Mouse (Mus musculus) embryo, embryonic 9.5 days (tissue): Measurements from ENCODE around the gene Snx12.

Source experiments
- DNase-seq: peaks from one replicate; pipeline ENCODE4 v3.0.0-alpha.2; 2017; ENCODE audit errors: extremely low spot score

Gene Snx12

DNA sequence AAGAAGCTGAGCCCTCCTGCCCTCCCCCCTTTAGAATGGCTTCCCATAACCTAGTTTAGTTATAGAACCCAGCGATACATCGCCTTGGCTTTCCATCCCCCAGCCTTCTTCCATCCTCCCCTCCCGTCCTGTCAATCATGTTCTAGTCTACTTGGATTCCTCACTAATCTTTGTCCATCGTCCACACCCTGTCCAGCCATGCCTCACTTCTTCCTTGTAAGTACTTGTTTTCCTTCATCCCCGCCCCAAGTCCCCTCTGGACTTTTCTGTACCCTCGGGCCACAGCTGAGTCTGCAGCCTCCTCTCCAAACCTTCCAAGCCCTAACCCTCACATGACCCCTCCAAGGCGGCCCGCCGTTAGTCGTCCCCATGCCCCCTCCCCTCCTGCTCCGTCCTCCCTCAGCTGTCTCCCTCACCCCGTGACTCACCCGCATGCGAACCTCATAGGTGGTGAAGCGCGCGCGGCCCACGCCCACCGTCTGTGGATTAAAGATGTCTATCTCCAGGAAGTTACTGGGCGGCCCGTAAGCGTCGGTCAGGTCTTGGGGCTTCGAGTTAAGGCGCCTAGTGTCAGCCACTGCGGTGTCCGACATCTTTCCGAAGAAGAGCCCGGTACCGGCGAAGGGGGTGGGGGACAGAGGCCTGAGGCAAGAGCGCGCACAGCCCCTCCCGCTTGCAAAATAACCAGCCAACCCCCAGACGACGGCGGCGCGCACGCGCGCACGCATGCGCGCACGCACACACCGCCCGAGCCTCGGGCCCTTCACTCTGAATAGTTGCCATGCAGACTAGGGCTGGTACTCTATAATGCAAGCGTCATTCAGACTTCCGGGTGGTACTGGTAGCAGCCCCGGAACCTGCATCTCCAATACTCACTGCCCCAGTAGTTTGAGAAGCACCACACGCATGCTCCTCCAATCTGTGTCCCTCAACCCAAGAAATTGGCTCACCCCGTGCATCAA lies at the start of gene Snx12:
Snx12 (minus strand) TSS at position 730 of the 962 bp plus-strand sequence.
- peak; percentile 87 for DNase-seq

DNA sequence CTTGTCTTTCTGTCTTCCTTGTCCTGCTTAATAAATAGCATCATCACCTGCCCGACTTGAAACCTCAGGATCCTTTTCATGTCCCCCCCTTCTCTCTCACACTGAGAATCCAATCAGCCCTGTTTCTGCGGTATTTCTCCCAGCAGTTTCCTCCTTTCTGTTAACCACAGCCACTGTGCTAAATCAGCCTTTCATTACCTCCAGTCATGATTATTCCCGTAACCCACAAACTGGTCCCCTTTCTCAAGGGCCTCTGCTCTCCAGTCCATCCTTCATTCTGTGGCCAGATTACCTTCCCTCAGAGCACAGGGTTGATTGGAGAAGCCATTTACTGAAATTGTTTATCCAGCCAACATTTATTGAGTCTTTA lies 46.4 kb upstream of the Snx12 start, which contains the start of gene Gm20489:
Gm20489 (minus strand) TSS at position 269 of the 370 bp plus-strand sequence.
- no peak for DNase-seq

DNA sequence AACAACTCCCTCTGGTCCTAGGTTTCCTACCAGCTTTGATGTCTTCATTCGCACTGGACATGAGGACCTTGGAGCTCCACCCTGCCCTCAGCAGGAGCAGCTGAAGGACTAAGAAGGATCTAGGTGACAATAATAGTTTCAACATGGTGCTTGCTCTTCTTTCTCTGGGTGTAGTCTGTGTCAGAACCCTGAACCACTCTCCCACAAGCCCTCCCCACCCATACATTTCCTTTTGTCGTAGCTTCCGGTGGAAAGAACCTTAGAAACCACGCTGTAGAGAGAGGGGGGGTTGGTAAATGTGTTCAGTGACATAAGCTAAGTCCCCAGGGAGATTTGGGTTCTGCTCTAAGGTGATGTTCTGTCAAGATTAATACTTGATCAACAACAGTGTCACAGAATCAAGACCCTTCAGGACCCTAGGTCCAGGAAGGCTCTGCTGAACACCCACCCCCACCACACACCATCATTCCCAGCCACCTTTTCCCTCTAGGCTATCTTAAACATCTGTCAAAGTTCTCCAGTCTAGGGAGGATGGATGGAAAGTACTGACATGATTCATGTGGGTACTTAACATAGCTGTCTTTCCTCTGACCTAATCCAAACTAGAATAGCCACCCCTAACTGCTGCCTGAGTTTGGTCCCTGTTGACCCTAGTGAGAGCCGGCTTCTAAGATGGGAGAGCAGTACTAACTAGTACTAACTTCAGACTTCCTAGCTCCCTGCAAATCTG lies 45.8 kb upstream of the Snx12 start, which contains the start of gene Il2rg:
Il2rg (minus strand) TSS at position 231 of the 730 bp plus-strand sequence.
- no peak for DNase-seq

DNA sequence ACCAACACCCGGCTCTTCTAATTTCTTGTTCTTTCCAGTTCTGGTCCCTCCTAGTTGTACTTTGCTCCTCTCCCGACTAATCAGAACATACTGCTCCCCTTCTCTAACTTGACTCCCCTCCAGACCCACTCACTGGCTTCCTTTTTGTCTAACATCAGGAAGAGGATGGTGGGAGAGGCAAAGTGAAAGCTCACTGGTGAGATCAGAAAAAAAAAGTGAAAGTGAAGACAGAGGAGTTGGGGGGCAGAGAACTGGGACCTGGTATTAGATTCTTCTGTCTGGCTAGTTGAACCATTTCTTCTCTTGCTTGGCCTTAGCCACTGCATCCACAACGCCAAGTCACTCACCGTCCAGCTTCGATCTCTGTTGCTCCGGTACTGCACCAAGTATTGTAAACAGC lies 44.3 kb upstream of the Snx12 start:
- no peak for DNase-seq

DNA sequence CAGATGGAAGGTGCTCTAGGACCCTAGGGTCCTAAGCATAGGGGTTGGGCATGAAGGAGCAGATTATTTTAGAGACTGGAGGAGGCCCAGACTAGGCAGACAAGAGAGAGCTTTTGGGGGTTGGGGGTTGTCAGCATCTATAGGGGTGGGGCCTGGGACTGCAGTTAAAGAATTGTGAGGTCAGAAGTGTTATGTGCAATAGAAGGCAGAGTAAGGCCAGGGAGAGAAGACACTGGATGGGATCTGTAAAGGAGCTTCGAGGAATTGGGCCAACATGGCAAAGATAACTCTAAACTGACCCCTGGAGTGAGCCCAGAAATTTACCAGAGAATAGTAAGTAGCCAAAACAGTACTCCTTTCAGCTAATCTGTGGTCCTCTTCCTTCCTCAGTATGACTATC lies 41.5 kb upstream of the Snx12 start, which contains the start of gene Gm614:
Gm614 (minus strand) TSS at position 101 of the 400 bp plus-strand sequence.
- no peak for DNase-seq

DNA sequence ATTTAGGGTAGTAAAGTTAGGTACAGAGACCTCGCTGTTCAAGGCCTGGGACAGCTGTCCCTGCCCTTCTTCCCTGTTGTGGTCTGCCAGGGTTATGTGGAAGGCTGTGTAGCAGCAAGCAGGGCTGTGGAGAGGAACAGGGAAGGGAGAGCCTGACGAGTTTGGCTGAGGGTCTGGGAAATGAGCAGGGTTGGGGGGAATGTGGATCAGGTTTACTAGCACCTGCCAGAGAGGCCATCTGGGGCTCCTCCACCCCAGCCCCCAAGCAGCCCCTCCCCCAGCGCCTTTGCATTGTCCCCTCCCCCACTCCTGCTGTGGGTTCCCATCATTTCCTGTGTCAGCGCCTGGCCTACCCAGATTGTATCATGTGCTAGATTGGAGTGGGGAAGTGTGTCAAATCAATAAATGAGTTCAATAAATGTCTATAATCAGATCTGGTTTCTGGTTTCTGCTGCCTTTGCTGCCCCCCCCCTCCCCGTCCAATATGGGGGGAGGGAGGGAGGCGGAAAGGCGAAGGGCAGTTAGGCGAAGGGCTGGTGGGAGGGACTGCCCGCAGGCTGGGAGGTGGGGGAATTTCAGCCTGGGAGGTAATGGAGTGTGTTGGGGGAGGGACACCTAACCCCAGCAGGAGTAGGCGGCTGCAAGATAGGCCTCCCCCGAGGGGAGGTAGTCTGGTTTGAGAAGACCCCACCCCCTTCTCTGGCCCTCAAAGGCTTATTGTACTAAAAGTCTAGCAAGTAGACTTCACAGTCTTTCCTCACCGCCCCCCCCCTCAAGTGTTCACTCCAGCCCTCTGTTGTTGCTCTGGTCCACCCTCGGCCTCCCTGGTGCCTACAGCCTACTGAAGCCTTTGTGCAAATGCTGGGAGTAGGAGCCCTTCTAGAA lies 38.3 kb upstream of the Snx12 start:
- DNase-seq, result peak; percentile 72

DNA sequence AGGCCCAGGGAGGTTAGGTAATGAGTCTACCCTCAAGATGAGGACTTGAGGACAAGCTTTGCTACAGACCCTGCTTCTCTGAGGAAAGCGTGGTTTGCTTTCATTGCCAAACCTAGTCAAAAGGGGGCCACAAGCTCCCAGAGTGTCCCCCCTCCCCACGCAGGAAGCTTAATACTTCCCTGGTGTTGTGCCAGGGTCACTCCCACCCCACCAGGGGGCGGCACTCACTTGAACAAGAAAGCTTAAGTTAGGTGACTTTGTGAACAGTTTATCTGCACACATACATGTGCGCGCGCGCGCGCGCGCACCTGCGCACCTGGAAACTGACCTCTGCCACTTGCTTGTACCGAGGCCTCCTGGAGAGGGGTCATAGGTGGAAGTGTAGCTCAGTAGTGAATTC lies 34.2 kb upstream of the Snx12 start:
- DNase-seq, result no peak

DNA sequence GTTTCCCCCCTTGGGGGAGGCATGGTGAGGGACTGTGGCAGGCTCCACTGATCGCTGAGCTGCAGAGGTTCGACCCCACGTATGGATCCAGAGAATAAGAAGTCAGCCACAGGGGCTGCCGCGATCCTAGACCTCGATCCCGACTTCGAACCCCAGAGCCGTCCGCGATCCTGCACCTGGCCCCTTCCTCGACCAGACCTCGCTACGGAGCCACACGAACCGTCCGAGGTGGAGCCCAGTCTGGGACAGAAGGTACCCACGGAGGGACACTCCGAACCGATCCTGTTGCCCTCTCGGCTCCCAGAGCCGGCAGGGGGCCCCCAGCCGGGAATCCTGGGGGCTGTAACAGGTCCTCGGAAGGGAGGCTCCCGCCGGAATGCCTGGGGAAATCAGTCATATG lies 32.4 kb upstream of the Snx12 start:
- no peak for DNase-seq

DNA sequence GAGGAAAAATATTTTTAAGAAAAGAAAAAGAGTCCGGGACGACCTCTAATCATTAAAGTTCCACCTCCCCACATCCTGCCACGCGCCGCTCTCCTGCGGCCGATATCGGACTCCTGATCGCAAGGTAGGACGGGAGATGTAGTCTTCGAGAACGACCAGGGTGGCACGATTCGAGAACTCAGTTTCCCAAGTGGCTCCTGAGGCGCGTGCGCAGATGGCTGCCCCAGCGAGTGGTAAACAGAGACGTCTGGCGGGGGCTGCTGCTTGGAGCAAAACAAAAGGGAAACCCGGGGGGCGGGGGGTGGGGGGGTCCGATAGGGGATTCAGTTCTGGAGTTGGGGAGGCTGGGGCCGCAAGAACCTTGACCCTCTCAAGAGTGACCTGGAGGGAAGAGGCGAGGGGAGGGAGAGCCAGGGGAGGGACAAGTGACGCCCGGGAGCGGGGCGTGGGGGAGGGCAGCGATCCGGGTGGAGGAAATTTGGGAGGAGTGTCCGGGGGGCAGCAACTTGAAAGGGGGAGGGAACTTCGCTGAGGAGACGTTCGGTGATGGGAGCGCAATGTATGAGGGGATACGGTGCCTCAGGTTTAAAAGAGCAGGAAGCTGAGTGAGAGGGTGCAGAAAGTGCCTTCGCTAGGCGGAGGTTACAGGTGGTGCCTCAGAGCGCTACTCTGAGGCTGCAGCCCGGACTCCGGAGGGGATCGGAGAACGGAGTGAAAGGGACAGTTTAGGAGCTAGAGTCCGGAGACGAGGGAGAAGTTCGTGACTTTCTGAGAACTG lies 31.8 kb upstream of the Snx12 start, which contains the start of gene Foxo4:
Foxo4 (plus strand) TSS at position 577 of the 778 bp plus-strand sequence.
- DNase-seq, result peak; percentile 82

DNA sequence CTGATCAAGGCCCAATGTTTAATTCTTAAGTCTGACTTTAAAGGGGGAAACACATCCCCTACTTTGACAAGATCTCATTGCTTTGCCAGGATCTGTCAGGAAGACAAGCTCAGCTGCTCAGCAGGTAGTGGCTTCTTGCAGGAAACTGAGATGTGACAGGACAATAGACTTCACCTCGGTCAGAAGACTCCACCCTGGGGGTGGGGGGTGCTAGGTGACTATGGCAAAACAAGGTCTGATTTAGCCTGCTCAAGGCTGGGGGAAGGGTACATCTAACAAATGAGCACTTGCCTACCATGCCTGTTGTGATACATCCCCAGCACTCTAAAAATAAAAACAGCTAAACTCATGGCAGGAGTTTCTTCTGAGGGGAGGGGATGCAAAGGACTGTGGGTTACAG lies 22.6 kb upstream of the Snx12 start:
- DNase-seq, result no peak

DNA sequence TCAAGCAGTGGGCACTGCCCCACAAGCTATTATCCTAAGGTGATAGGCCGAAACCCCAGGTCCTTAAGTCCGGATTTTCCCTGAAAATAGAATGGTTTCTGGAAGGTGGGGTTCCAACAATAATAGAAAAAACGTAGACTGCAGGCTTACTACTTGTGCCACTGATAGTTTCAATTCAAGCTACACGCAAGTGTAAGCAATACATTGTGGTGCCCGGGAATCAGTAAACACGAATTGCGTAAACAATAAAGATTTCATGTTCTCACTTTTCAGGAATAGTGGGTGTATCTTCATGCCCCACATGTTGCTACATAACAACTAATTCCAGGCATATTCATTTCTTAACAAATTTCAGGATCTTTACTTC lies 416 bp upstream of the Snx12 start:
- no peak for DNase-seq

DNA sequence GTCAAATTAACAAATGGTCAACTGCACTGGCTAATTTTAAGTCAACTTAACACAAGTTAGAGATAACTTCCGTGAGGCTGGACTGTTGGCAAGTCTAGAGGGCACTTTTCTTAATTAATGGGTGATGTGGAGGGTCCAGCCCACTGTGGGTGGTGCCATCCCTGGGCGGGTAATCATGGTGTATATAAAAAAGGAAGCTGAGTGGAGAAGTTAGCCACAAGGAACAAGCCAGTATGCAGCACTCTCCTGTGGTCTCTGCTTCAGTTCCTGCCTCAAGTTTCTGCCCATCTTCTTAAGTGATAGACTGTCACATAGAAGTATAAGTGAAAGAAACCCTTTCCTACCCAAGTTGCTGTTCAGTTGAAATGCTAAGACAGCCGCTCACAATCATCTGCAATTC lies 33.1 kb downstream of the Snx12 start:
- no peak for DNase-seq

DNA sequence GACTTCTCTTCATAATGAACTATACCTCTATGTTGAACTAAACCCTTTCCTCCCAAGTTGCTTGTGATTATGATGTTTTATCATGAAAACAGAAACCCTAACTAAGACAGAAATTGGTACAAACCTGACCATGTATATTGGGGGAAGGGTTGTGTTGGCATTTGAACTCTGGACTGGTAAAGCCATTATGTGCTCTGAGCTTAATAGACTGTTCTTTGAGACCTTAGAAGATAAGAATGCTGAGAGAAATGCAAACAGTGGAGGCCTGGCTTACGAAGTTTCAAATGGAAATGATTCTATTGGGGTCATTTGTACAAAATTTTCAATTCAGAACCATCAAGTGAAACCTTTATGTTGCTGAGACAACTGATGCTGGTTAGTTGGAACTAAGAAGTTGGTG lies 34.7 kb downstream of the Snx12 start:
- DNase-seq, result no peak

DNA sequence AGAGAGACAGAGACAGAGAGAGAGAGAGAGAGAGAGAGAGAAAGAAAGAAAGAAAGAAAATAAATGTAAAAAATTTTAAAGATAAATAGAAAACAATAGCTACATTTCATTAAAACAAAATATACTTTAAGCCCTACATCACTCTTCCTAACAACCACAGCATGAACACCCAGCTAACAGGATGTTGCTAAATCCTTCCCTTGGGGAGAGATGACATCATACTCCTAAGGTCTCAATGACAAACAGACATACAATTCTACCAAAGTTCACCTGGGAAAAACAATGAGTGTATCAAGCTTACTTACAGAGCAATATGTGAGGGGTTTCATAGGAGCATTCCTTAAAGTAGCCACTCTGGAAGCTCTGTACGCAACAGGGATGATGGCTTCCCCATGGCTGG lies 49.0 kb downstream of the Snx12 start:
- DNase-seq, result no peak

DNA sequence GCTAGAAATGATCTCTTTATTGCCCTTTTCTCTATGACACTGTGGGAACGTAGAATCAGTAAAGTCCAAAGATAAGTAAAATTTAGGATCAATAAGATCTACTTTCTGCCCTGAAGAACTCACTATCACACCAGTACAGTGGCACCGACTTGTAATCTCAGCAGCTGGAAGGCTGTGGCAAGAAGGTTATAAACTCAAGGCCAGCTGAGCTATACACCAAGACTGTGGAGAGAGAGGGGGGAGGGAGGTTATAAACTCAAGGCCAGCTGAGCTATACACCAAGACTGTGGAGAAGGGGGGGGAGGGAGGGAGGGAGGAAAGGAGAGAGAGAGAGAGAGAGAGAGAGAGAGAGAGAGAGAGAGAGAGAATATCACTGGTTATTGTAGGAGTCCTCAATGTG lies 53.9 kb downstream of the Snx12 start:
- DNase-seq, result no peak

DNA sequence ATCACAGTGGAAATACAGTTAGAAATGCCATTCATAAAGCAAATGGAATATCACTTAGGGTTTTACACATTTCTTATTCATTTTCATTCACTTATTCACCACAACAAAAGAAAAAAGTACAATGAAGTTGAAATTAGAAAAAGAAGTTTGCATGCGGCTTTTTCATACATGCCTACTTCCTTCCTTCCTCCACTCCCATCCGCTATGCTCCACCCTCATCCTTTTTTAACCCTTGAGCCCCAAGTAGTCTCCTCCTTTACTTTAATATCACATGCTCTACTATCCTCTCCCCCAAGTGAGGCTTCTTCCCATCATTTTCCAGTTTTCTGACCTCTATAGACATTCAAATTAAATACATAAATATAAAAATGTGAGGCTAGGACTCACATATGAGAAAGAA lies 58.6 kb downstream of the Snx12 start:
- no peak for DNase-seq

DNA sequence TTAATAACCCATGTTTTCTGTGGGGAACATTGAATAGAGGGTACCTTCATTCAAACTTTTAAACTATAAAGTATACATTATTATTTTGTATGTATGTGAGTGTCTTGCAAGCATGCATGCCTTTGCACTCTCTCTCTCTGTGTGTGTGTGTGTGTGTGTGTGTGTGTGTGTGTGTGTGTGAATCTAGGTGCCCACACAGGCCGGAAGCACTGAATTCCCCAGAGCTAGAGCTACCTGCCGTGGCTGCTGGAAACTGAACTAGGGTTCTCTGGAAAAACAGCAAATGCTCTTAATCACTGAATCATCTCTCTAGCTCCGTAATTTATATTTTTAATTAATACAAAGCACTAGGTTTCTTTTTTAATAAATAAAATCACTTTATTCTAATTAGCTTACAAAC lies 59.1 kb downstream of the Snx12 start:
- DNase-seq, result no peak

DNA sequence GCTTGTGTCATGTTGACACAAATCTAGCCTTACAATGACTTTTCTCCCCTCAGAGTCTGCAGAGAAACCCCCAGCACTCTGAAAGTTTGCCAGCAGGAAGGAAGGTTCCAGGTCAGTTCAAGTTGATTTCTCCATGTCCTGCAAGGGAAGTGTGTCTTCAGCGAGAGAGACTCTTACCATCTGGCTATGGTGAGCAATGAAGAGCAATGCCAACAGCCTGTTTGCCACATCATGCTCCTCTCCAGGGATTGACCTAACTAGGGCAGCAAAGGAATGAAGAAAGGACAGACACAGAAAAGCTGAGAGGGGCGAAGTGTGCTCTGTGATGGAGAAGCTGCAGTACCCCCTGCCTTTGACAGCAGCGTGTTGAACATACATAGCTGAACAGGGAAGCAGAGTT lies 59.8 kb downstream of the Snx12 start:
- DNase-seq, result no peak

DNA sequence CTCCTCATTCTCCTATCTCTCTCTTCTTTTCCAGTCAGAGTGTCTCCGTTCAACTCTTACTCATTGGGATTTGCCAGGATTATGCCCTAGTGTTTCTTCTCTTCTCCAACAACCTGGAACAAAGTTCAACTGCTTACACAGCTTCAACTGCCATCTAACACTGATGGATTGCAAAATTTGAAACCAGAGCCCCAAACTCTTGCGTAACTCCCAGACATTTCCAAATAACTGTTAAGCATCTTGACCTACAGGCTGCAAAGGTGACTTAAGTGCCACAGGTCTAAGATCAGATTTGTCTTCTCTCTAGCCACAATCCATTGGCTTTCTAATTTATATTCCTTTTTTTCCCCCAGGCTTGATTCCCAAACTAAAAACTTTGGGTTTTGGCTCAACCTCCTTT lies 64.9 kb downstream of the Snx12 start:
- no peak for DNase-seq

DNA sequence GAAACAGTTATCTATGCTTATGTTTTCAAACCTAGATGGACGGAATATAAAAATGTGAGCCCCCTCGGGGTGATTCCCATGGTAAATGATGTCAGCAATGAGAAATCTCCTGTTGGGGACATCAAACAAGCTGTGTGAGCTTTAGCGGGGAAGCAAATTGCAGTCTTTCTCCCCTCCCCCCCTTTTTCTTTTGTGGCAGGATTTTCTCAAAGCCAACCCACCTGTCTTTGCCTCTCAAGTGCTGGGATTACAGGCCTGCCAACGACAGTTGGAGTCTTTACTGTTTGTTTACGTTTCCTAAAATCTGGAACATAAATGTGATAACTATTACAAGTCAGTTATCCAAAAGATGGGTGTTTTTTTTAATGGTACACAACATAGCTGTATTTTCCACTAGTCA lies 66.0 kb downstream of the Snx12 start:
- peak; percentile 10 for DNase-seq

DNA sequence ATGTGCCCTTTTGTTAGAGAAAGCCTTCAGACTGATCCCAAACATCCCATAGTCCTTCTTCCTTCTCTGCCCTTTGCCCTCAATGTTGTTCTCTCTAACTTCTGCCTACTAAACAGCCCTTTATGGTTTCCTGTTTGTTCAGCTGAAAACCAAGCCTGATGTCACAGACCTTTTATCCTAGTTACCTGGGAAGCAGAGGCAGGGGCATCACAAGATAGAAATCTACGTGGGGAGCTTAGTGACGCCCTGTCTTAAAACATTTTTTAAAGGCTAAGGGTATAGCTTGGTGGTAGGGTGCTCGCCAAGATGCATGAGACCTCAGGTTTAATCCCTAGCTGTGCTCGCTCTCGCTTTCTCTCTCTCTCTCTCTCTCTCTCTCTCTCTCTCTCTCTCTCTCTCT lies 74.9 kb downstream of the Snx12 start:
- DNase-seq, result no peak
